Mouse (Mus musculus) liver, adult 2 months (tissue): ENCODE results near the gene Gm20388. TPM values are rescaled to one million over a fixed set of nuclear protein-coding genes. Genes with fewer than 3 reads are reported as not detected.

Source experiments
- DNase-seq: peaks from one replicate; pipeline ENCODE4 v3.0.0-alpha.2; 2011; ENCODE audit warnings: low read depth, low spot score; ENCODE audit errors: extremely low read depth
- H3K27ac ChIP-seq: fragments of 200-500 bp; replicated peaks from 2 replicates; pipeline ENCODE4 v1.5.1; 2012; ENCODE audit warnings: low read depth, mild to moderate bottlenecking, control low read depth, inconsistent platforms, low read length; ENCODE audit not compliant: insufficient read depth
- H3K27me3 ChIP-seq: fragments of 200-500 bp; 2 replicates; pipeline ENCODE4 v1.6.1; 2012; ENCODE audit warnings: mild to moderate bottlenecking, moderate library complexity, low read length, inconsistent platforms; ENCODE audit not compliant: control insufficient read depth, insufficient read depth
- H3K36me3 ChIP-seq: fragments of 200-500 bp; 2 replicates; pipeline ENCODE4 v1.6.1; 2012; ENCODE audit warnings: low read length, inconsistent platforms; ENCODE audit not compliant: control insufficient read depth, insufficient read depth
- H3K4me1 ChIP-seq: fragments of 200-500 bp; 2 replicates; pipeline ENCODE4 v1.6.1; 2011; ENCODE audit warnings: low read length; ENCODE audit not compliant: control insufficient read depth, insufficient read depth
- H3K4me3 ChIP-seq: fragments of 200-500 bp; 2 replicates; pipeline ENCODE4 v1.5.1; 2011; ENCODE audit warnings: low read depth, mild to moderate bottlenecking, control low read depth, low read length, moderate library complexity; ENCODE audit not compliant: insufficient read depth
- H3K79me2 ChIP-seq: fragments of 200-500 bp; 2 replicates; pipeline ENCODE4 v1.6.1; 2012; ENCODE audit warnings: inconsistent platforms, mild to moderate bottlenecking, low read length, moderate library complexity; ENCODE audit not compliant: control insufficient read depth, insufficient read depth
- H3K9ac ChIP-seq: fragments of 200-500 bp; 2 replicates; pipeline ENCODE4 v1.6.1; 2012; ENCODE audit warnings: low read depth, mild to moderate bottlenecking, control low read depth, inconsistent platforms, low read length
- CTCF ChIP-seq: fragments of 200-500 bp; IDR thresholded peaks from 2 replicates; pipeline ENCODE4 v1.5.1; 2011; ENCODE audit warnings: low read depth, low read length, control low read depth
- POLR2A ChIP-seq: fragments of 200-500 bp; IDR thresholded peaks from 2 replicates; pipeline ENCODE4 v1.6.1; 2011; ENCODE audit warnings: low read length, control low read depth; ENCODE audit not compliant: insufficient read depth; ENCODE audit errors: extremely low read depth
- WGBS: fragments of 180-500 bp; shearing (Covaris S2); methylation state at CpG from one replicate; pipeline ENCODE4 v1.1.7; 2018; 5-methylcytosine and 5-hydroxymethylcytosine counted together
- polyA plus RNA-seq: library from polyadenylated mRNA; depleted of rRNA; stranded (reverse); fragments of >200 nt; gene quantifications from 2 replicates; pipeline ENCODE4 v1.2.3, GENCODE M21; 2012
- total RNA-seq: library from RNA; depleted of rRNA; stranded (reverse); fragments of >200 nt; gene quantifications from 2 replicates; pipeline ENCODE4 v1.2.3, GENCODE M21; 2014

The Gm20388 gene
- total and polyA plus RNA-seq, 2 experiments, result 6.4 to 19.9 TPM

- TF ChIP-seq CTCF (no peak), POLR2A (no peak)
- no peak for DNase-seq
- WGBS, result 69% methylated on average over 24 of the region's 24 CpGs
- Histone ChIP-seq H3K27ac (no peak overlapping the region), H3K4me1 (no peaks in the 10 kb centered on the region), H3K27me3 (no peaks in the 10 kb centered on the region), H3K36me3 (no peaks in the 10 kb centered on the region), H3K9ac (no peak overlapping the region), H3K4me3 (no peak overlapping the region), H3K79me2 (no peaks in the 10 kb centered on the region)
Observed at GRCm38 (mm10) chr8:122268861-122269260, 2358.2 kb downstream of the Gm20388 start.

GRCm38 (mm10) chr8:122269404-122269803 is 2358.8 kb downstream of the Gm20388 start:
- Histone ChIP-seq H3K9ac (peak overlapping the region; percentile 56), H3K27ac (no peak overlapping the region), H3K36me3 (no peaks in the 10 kb centered on the region), H3K4me3 (peak overlapping the region; percentile 51; the same call in 1 of the 2 replicates), H3K27me3 (no peaks in the 10 kb centered on the region), H3K4me1 (peaks cover 1% of the 10 kb centered on the region; the same call in 1 of the 2 replicates), H3K79me2 (no peaks in the 10 kb centered on the region)
- DNase-seq, result peak; percentile 26
- peak; percentile 91 for TF ChIP-seq CTCF
- TF ChIP-seq POLR2A, result no peak
- WGBS, result 4% methylated on average over 21 of the region's 21 CpGs

GRCm38 (mm10) chr8:122270555-122270954 is 2359.9 kb downstream of the Gm20388 start:
- no peak overlapping the region for H3K9ac ChIP-seq
- no peak overlapping the region for H3K4me3 ChIP-seq
- no peaks in the 10 kb centered on the region for H3K27me3 ChIP-seq
- no peaks in the 10 kb centered on the region for H3K79me2 ChIP-seq
- H3K27ac ChIP-seq, result no peak overlapping the region
- WGBS, result 84% methylated on average over 7 of the region's 7 CpGs
- TF ChIP-seq CTCF (no peak), POLR2A (no peak)
- no peak for DNase-seq
- H3K36me3 ChIP-seq, result no peaks in the 10 kb centered on the region
- peaks cover 8% of the 10 kb centered on the region; the same call in 1 of the 2 replicates for H3K4me1 ChIP-seq

- peak; percentile 58 for DNase-seq
Observed at GRCm38 (mm10) chr8:122273152-122273551, 2362.5 kb downstream of the Gm20388 start.

GRCm38 (mm10) chr8:122273826-122274225 is 2363.2 kb downstream of the Gm20388 start:
- Histone ChIP-seq H3K36me3 (no peaks in the 10 kb centered on the region), H3K79me2 (no peaks in the 10 kb centered on the region), H3K4me3 (no peak overlapping the region), H3K27ac (no peak overlapping the region), H3K4me1 (peaks cover 8% of the 10 kb centered on the region; the same call in 1 of the 2 replicates), H3K9ac (no peak overlapping the region), H3K27me3 (no peaks in the 10 kb centered on the region)
- WGBS, result 63% methylated on average over 7 of the region's 7 CpGs
- no peak for DNase-seq
- TF ChIP-seq POLR2A (no peak), CTCF (no peak)

More at GRCm38 (mm10) chr8:122273152-122273551, 2362.5 kb downstream of the Gm20388 start:
- Histone ChIP-seq H3K9ac (no peak overlapping the region), H3K27me3 (no peaks in the 10 kb centered on the region), H3K4me1 (peaks cover 8% of the 10 kb centered on the region; the same call in 1 of the 2 replicates), H3K4me3 (no peak overlapping the region), H3K79me2 (no peaks in the 10 kb centered on the region), H3K27ac (no peak overlapping the region), H3K36me3 (no peaks in the 10 kb centered on the region)
- TF ChIP-seq POLR2A (no peak), CTCF (peak; percentile 99)
- 4% methylated on average over 5 of the region's 5 CpGs for WGBS

GRCm38 (mm10) chr8:122274651-122275391 is 2364.2 kb downstream of the Gm20388 start:
- Histone ChIP-seq H3K9ac (no peak overlapping the region), H3K27ac (no peak overlapping the region), H3K36me3 (no peaks in the 10 kb centered on the region), H3K79me2 (no peaks in the 10 kb centered on the region), H3K4me3 (no peak overlapping the region), H3K4me1 (peaks cover 8% of the 10 kb centered on the region; the same call in 1 of the 2 replicates), H3K27me3 (no peaks in the 10 kb centered on the region)
- DNase-seq, result peak; percentile 39
- 42% methylated on average over 11 of the region's 11 CpGs for WGBS
- TF ChIP-seq CTCF, result no peak
- TF ChIP-seq POLR2A, result no peak
